Mouse (Mus musculus) adrenal gland, adult 18-20 months (tissue): ENCODE results near the gene Gsk3a. TPM values are rescaled to one million over a fixed set of nuclear protein-coding genes. Genes with fewer than 3 reads are reported as not detected.

ENCODE experiments used
- DNase-seq, 2 experiments: peaks; one replicate each; pipeline ENCODE4 v3.0.0; 2021 to 2022; ENCODE audit warnings: low spot score in 2 of 2
- total RNA-seq, 2 experiments: library from RNA; stranded (reverse); gene quantifications; 1 replicate in 1 of 2; 2 replicates in 1 of 2; pipeline ENCODE4 v1.2.3; 2021

Gene Gsk3a
- total RNA-seq, 2 experiments from 2014 or later, result 96.7 to 101 TPM

- peak; percentile 99 for DNase-seq
Measured at GRCm38 (mm10) chr7:25250141-25250972, 12.7 kb upstream of the Gsk3a start, which contains the start of gene Erf. TSS of gene Erf (minus strand) at chr7:25250761.

DNA sequence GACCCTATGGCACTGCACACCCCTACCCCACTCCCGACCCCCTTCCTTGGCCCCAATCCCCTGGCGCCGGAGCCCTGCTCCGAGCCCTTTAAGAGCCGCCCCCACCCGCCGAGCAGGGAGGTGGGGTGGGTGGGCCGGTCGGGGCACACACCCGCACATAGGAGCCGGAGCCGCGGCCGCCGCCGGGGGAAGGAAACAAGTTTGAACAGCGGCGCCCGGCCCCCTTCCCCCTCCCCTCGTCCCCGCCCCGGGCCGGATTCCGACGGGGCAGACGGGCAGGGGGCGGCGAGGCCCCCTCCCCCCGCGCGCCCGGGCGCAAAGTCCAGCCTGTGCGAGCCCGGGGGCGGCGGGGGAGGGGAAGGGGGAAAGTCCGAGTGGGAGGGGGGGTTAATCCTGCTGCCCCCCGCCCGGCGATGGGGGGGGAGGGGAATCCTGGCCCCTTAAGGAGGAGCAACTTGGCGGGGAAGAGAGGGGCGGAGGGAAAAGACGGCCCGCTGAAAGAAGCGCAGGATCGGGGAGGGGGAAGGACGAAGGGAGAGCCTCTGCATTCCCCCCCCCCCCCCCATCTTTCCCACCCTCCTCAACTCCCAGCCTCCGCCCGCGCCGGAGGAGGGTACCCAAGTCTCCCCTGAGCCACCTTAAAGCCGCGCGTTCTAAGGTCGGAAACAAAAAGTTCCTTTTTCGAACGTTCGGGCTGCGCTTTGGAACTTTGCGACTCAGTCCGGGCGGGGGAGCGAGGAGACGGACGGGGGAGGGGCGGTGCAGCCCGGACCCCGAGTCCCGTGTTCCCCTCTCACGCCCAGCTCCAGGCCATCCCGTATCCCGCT, 11.9 kb upstream of the Gsk3a start:
- DNase-seq, result peak; percentile 65 to 71

DNA sequence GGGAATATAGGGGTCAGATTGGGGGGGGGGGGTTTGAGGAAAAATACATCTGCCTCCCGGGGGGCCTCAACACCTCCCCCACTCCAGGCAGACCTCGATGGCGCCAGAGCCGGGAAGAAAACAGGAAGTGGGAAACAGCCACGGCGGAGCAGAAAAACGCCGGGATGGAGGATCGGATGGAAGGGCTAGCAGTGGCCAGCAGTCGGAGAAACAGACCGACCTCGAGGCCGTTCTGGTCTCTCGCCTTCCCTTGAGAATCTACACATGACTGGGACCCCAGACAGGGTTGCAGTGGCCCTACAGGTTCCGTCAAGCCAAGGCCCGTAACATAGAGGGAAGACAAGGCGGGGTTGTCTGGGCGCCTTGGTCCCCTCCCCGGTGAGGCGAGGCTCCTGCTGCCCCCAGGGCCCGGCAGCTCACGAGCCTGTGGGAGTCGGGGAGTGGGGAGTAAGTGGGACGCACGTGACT, 11.2 kb upstream of the Gsk3a start:
- DNase-seq, result no peak

GRCm38 (mm10) chr7:25248018-25248647, 10.5 kb upstream of the Gsk3a start:
- no peak for DNase-seq

DNA sequence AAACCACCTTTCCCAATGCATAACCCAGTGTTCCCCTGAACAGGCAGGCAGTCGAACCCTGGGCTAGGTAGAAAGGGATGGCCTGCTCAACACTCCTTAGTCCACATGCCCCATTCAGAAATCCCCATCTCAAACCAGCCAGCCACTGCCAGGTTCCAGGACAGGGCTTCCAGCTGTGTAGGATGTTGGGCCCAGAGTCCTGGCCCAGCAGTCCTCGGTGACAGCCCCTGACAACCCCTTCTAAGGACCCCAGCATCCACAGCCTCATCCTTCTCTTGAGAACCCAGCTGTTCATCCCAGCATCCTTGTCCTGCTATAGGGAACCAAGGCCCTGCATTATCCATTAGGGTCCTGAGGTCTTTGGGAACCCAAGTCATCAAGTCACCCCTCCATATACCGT, 9.8 kb upstream of the Gsk3a start:
- no peak for DNase-seq

GRCm38 (mm10) chr7:25246759-25247137, 9.1 kb upstream of the Gsk3a start:
- no peak for DNase-seq

- peak in 1 of 2 experiments; percentile 59 for DNase-seq
Measured at GRCm38 (mm10) chr7:25246079-25246758, 8.6 kb upstream of the Gsk3a start.

DNA sequence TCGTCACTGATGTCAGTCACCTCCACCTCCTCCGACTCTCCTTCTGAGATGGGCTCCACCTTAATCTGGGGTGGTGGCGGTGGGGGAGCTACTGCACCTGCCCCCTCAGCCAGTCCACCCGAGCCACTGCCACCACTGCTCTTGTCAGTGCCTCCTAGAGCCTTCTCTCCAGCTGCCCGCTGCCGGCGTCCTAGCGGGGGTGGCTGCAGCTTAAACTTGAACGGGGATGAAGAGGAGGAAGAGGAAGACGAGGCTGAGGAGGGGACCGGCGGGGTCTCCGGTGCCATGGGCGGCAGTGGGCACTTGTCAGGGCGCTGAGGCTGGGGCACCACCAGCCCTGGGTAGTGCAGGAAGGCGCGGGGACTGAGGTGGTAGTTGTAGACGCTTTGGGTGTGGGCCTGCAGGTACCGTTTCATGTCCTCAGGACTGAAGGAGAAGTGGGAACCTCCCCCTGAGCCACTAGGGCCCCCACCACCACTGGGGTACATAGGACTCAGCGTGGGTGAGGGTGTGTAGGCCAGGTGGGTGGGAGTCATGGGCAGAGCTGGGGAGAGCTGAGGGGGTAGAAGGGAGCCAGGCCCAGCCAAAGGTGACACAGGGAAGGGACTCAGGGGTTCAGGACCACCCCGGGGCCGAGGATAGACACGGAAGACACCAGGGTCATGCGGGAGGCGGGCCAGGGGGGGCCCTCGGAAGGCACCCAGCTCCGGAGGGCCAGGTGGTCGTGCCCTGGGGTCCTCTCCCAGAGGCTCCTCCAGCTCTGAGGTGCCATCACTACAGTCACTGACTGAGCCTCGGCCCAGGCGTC, 7.1 kb upstream of the Gsk3a start:
- no peak for DNase-seq

- DNase-seq, result no peak
Measured at GRCm38 (mm10) chr7:25243361-25243760, 5.7 kb upstream of the Gsk3a start.

DNA sequence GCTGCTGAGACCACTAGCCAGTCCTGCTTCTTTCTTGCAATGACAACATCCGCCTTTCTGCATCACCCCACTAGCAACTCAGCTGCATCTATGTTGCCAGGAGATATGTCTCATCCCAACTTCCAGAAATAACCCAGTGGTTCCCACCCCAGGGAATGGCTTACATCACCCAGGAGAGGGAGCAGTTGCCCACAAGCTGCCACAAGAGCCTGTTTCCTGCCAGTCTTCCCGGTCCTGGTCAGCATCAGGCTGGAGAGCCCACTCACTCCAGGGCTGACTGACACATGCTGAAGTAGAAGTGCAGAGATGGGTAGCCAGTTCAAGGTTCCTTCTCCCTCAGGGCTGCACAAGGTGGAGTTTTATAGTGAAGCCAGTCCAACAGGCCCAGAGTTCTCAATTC, 3.4 kb upstream of the Gsk3a start:
- no peak for DNase-seq

DNA sequence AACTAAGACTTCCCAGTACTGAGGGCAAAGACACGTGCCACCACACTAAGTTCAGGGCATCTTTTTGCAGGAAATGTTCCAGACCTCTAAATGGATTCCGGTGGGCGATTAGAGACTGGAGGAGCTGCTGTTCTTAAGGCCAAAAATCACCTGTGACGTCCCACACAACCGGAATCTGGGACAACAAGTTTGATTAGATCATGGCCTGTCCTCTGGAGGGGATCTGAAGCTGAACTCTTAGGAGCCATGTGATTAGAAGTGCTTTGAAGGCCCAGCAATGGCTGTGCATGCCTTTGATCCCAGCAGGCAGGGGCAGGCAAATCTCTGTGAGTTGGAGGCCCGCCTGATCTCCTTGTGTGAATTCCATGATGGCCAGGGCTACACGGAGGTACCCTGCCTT, 3.0 kb upstream of the Gsk3a start:
- DNase-seq, result no peak

- DNase-seq, result peak; percentile 64 to 65
Measured at GRCm38 (mm10) chr7:25238829-25239623, 1.4 kb upstream of the Gsk3a start.

GRCm38 (mm10) chr7:25238015-25238706, 510 bp upstream of the Gsk3a start:
- DNase-seq, result peak; percentile 74 to 83

GRCm38 (mm10) chr7:25235526-25235925, 2.1 kb downstream of the Gsk3a start:
- DNase-seq, result peak in 1 of 2 experiments; percentile 20

- peak in 1 of 2 experiments; percentile 15 for DNase-seq
Measured at GRCm38 (mm10) chr7:25233061-25233460, 4.6 kb downstream of the Gsk3a start.

DNA sequence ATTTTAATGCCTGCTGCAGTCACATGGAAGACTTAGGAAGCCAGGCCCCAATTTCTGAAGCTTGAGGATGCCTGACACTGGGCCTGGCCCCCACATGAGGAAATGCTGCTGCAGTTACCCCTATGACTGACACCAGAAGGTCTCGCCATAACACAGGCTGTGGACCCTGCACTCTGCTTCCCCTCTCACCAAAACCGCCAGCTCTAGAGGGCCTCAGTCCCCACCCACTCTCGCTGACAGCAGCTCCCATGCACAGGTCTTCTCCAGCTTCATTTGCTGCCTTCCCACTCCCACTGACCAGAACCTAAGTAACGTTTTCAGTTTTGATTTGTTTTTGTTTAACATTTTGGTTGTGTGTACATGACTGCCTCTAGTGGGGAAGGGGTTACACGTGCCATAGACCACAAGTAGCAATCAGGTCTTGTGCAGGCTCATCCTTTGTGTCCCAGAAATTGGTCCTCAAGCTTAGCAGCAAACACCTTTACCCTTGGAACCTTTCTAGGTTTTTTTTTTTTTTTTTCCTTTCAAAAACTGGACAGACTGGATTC, 5.5 kb downstream of the Gsk3a start:
- peak in 1 of 2 experiments; percentile 17 for DNase-seq

GRCm38 (mm10) chr7:25230690-25231285, 6.9 kb downstream of the Gsk3a start:
- DNase-seq, result no peak
